Mouse (Mus musculus): ENCODE results near the gene Vmn1r219. TPM values are rescaled to one million over a fixed set of nuclear protein-coding genes. Genes with fewer than 3 reads are reported as not detected.

Gene Vmn1r219
- not detected for polyA plus RNA-seq (2017; shearing (Covaris generic))

DNA sequence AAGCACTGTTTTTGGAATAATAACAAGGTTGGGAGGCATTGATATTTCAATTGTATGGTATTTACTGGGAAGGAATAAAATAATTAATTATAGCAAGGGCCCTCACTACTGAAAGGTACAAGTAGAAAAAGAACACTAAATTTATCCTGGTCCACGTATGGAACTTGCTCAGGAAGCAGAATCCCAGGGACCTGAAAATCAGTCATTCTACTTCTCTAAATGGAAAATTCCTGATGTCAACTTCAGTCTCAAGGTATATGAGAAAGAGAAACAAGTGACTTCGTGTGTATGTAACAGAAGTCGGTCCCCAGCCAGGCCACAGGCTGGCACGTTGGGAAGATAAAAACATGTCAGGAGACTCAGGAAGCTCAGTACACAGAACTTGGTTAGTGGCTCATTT lies at the start of gene Vmn1r219:
Vmn1r219 (plus strand) TSS at position 301 of the 400 bp plus-strand sequence.

DNA sequence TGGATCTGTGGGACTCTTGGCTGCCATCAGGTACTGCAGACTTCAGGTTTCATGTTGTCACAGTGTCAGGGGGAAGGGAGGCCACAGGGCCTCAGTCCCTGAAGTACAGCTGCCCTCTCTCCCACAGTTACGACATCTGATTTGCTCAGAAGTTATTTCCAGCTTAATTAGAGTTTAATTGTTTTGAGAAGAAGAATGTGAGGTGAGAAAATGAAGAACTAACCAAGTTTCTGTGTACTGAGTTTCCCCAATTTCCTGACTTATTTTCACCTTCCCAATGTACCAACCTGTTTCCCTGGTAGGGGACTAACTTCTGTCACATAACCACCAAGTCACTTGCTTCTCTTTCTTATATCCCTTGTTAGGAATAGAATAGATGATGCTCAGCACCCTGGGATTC lies 41.0 kb upstream of the Vmn1r219 start, which contains the start of gene Vmn1r217:
Vmn1r217 (minus strand) TSS at position 101 of the 400 bp plus-strand sequence.

DNA sequence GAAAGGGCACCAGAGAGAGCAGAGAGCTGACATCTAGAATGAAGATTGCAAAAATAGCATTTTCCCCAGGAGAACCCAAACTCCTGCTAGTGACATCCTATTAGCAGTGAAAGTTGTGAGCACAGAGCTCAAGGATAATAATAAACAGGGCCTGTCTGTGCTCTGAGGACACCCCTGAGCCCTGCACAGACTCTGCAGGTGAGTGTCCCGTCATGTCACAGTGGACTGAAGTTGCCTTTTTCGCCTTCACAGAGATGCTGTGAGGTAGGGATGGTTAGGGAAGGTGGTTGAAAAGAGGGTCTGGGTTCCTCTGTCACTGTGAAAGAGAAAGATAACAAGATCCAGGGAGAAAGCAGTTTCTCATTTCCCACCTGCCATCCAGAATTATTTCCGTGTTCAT lies 26.0 kb upstream of the Vmn1r219 start, which contains the start of gene Vmn1r218:
Vmn1r218 (plus strand) TSS at position 57 of the 400 bp plus-strand sequence.

DNA sequence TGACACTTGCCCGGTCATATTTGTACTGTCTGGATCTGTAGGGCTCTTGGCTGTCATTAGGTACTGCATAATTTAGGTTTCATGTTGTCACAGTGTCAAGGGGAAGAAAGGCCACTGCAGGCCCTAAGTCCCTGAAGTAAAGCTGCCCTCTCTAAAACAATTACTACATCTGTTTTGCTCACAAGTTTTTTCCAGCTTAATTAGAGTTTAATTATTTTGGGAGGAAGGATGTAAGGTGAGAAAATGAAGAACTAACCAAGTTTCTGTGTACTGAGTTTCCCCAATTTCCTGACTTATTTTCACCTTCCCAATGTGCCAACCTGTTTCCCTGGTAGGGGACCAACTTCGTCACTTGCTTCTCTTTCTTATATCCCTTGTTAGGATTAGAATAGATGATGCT lies 28.8 kb downstream of the Vmn1r219 start, which contains the start of gene Vmn1r220:
Vmn1r220 (minus strand) TSS at position 101 of the 400 bp plus-strand sequence.

GRCm38 (mm10) chr13:23213827-23214226 lies 54.7 kb downstream of the Vmn1r219 start, which contains the start of gene Vmn1r221:
Gene Vmn1r221 (plus strand): TSS chr13:23214127.

Other genes with a start within 250 kb of the Vmn1r219 start
- gene Vmn1r213, start 151.7 kb upstream of the Vmn1r219 start, polyA plus RNA-seq (2017; shearing (Covaris generic)): not detected
- 0.22 TPM for gene Vmn1r214, start 128.9 kb upstream of the Vmn1r219 start, polyA plus RNA-seq (2017; shearing (Covaris generic))
- gene Vmn1r215, start 91.3 kb upstream of the Vmn1r219 start, polyA plus RNA-seq (2017; shearing (Covaris generic)): not detected
- gene Vmn1r217, start 41.1 kb upstream of the Vmn1r219 start, polyA plus RNA-seq (2017; shearing (Covaris generic)): not detected
- gene Vmn1r218, start 26.2 kb upstream of the Vmn1r219 start, polyA plus RNA-seq (2017; shearing (Covaris generic)): not detected
- not detected for gene Vmn1r220, start 28.7 kb downstream of the Vmn1r219 start, polyA plus RNA-seq (2017; shearing (Covaris generic))
- not detected for gene Vmn1r221, start 54.8 kb downstream of the Vmn1r219 start, polyA plus RNA-seq (2017; shearing (Covaris generic))
- not detected for gene Vmn1r222, start 76.6 kb downstream of the Vmn1r219 start, polyA plus RNA-seq (2017; shearing (Covaris generic))
- gene Vmn1r223, start 87.8 kb downstream of the Vmn1r219 start, polyA plus RNA-seq (2017; shearing (Covaris generic)): not detected
- 31.4 TPM for gene Zfp322a, start 209.9 kb downstream of the Vmn1r219 start, polyA plus RNA-seq (2017; shearing (Covaris generic))

Measured in CD4-positive, CD25-positive, alpha-beta regulatory T cell, adult 9 weeks (primary cell).